Comparison of ENCODE assay signal across 11 mouse cellular contexts in genomic region chr9:110890026-110890783, GRCm38 (mm10). TPM values are rescaled to one million over a fixed set of nuclear protein-coding genes. Genes with fewer than 3 reads are reported as not detected.
DNase-seq lines count a peak whose midpoint lies in the region; ATAC-seq lines count a peak whose summit lies in the region.
"Had no signal": no experiment of that assay in that cellular context is flagged by ENCODE, and none has a peak within 500 bp of the region (broad histone marks: within the 10 kb centered on the region; RNA-seq: fewer than 3 reads in every experiment).

No protein-coding gene starts in this region.

- no peaks in the 10 kb centered on the region for H3K4me1 ChIP-seq in heart, embryonic 11.5 days (ENCODE audit: control insufficient read depth, insufficient read depth, low read length)
- H3K4me1 ChIP-seq in intestine, embryonic 15.5 days (replicated peaks), result peaks cover 18% of the 10 kb centered on the region; the same call in 1 of the 2 replicates
- H3K4me1 ChIP-seq in liver, embryonic 11.5 days (replicated peaks; ENCODE audit: control insufficient read depth, insufficient read depth, low read length), result peaks cover 22% of the 10 kb centered on the region
- H3K4me1 ChIP-seq: hindbrain, embryonic 15.5 days had no signal

- no peak overlapping the region for H3K4me3 ChIP-seq in heart, embryonic 11.5 days (ENCODE audit: low read depth, low read length)
- H3K4me3 ChIP-seq in intestine, embryonic 15.5 days (replicated peaks), result no peak overlapping the region
- 0 out of 2 replicates have a peak overlapping the region, but pooled peaks have one; percentile 15 for H3K4me3 ChIP-seq in liver, embryonic 11.5 days (ENCODE audit: low read depth, low read length)
- H3K4me3 ChIP-seq: hindbrain, embryonic 15.5 days had no signal

- 13% methylated on average over 21 of the region's 21 CpGs for WGBS in heart, embryonic 11.5 days (ENCODE audit: insufficient replicate concordance)
- 10% methylated on average over 21 of the region's 21 CpGs for WGBS in intestine, embryonic 15.5 days
- WGBS in liver, embryonic 11.5 days, result 12% methylated on average over 19 of the region's 21 CpGs

- H3K9ac ChIP-seq in heart, embryonic 11.5 days (ENCODE audit: low read depth, low read length), result no peak overlapping the region
- no peak overlapping the region for H3K9ac ChIP-seq in intestine, embryonic 15.5 days
- no peak overlapping the region for H3K9ac ChIP-seq in liver, embryonic 11.5 days (ENCODE audit: low read depth, low read length)
- H3K9ac ChIP-seq: hindbrain, embryonic 15.5 days had no signal

- H3K36me3 ChIP-seq in heart, embryonic 11.5 days (ENCODE audit: control insufficient read depth, insufficient read depth, low read length), result no peaks in the 10 kb centered on the region
- no peaks in the 10 kb centered on the region for H3K36me3 ChIP-seq in intestine, embryonic 15.5 days
- H3K36me3 ChIP-seq in liver, embryonic 11.5 days (ENCODE audit: control insufficient read depth, insufficient read depth, low read length), result no peaks in the 10 kb centered on the region
- H3K36me3 ChIP-seq: hindbrain, embryonic 15.5 days had no signal

- DNase-seq in heart, adult 8-10 months (ENCODE audit: low spot score), result no peak
- peak; percentile 46 for DNase-seq in ES-CJ7 (ENCODE audit: low read depth, low spot score)
- no peak for DNase-seq in liver, embryonic 11.5 days (ENCODE audit: low spot score)
- no peak for DNase-seq in right cerebral cortex, postnatal 36 days (ENCODE audit: low spot score in 2 of 2)
- DNase-seq in left cerebral cortex, postnatal 25 days (ENCODE audit: low spot score in 2 of 2), result no peak
- no peak for DNase-seq in adrenal gland, postnatal 25 days
- DNase-seq: cerebellum, adult 2 months had no signal

- ATAC-seq in heart, embryonic 11.5 days (replicated peaks; ENCODE audit: insufficient number of reproducible peaks, low FRiP score, low TSS enrichment), result no peak
- ATAC-seq in intestine, embryonic 15.5 days, result peak; percentile 88
- peak; percentile 27; the same call in 1 of the 2 replicates for ATAC-seq in liver, embryonic 11.5 days (replicated peaks; ENCODE audit: low FRiP score)

- no peak overlapping the region for H3K27ac ChIP-seq in heart, embryonic 11.5 days (ENCODE audit: low read depth, low read length)
- H3K27ac ChIP-seq in intestine, embryonic 15.5 days, result no peak overlapping the region; the same call in 1 of the 2 replicates
- peak overlapping the region; percentile 58 for H3K27ac ChIP-seq in liver, embryonic 11.5 days (ENCODE audit: low read depth, low read length)
- H3K27ac ChIP-seq: hindbrain, embryonic 15.5 days had no signal

- H3K9me3 ChIP-seq in heart, embryonic 11.5 days (replicated peaks; ENCODE audit: control insufficient read depth, low read length), result no peaks in the 10 kb centered on the region
- no peaks in the 10 kb centered on the region for H3K9me3 ChIP-seq in intestine, embryonic 15.5 days
- no peaks in the 10 kb centered on the region for H3K9me3 ChIP-seq in liver, embryonic 11.5 days (ENCODE audit: control insufficient read depth, low read length)
- H3K9me3 ChIP-seq: hindbrain, embryonic 15.5 days had no signal

- intact Hi-C loops in left cerebral cortex, postnatal 25 days (cut with DNase I), result no loop called here

- H3K27me3 ChIP-seq in heart, embryonic 11.5 days (ENCODE audit: control insufficient read depth, insufficient read depth, low read length), result peaks cover 9% of the 10 kb centered on the region
- no peaks in the 10 kb centered on the region for H3K27me3 ChIP-seq in intestine, embryonic 15.5 days (replicated peaks)
- H3K27me3 ChIP-seq in liver, embryonic 11.5 days (replicated peaks; ENCODE audit: control insufficient read depth, insufficient read depth, low read length), result no peaks in the 10 kb centered on the region
- H3K27me3 ChIP-seq: hindbrain, embryonic 15.5 days had no signal

- H3K4me2 ChIP-seq in heart, embryonic 11.5 days, result peak overlapping the region; percentile 9; the same call in 1 of the 2 replicates
- H3K4me2 ChIP-seq in intestine, embryonic 15.5 days (replicated peaks), result peak overlapping the region; percentile 46
- peak overlapping the region; percentile 50 for H3K4me2 ChIP-seq in liver, embryonic 11.5 days
- H3K4me2 ChIP-seq: hindbrain, embryonic 15.5 days had no signal

RNA-seq across cellular contexts. Expression of gene Tmie, which starts 10.3 kb away (rescaled TPM):
- polyA plus RNA-seq in heart, embryonic 11.5 days (2014; fragmentation: Nextera tagmentation; extraction: Ambion mirVana), result 0.07 TPM in 1 of 2 replicates, not detected in the other
- 1 to 10 TPM; 1.1 to 2.0 (median 1.6) TPM for total RNA-seq in heart, adult 8-10 months (2022)
- polyA plus RNA-seq in intestine, embryonic 15.5 days (2015; fragmentation: Nextera tagmentation; extraction: Ambion mirVana), result 2.1 and 2.5 TPM in 2 replicates
- 0.96 and 1.5 TPM in 2 replicates for polyA plus RNA-seq in liver, embryonic 11.5 days (2014; fragmentation: Nextera tagmentation; extraction: Ambion mirVana)
- total RNA-seq in left cerebral cortex, postnatal 25 days (2021), result 1 to 10 TPM; 2.7 to 4.1 TPM
- 2.0 and 2.3 TPM in 2 replicates for total RNA-seq in adrenal gland, postnatal 25 days (2021)

RNA-seq across cellular contexts. Expression of gene Als2cl, which starts 10.5 kb away (rescaled TPM):
- 0.64 and 1.7 TPM in 2 replicates for polyA plus RNA-seq in heart, embryonic 11.5 days (2014; fragmentation: Nextera tagmentation; extraction: Ambion mirVana)
- 10 to 100 TPM; 11.5 to 19.1 (median 14.7) TPM for total RNA-seq in heart, adult 8-10 months (2022)
- 6.1 and 6.5 TPM in 2 replicates for polyA plus RNA-seq in intestine, embryonic 15.5 days (2015; fragmentation: Nextera tagmentation; extraction: Ambion mirVana)
- 2.5 and 3.6 TPM in 2 replicates for polyA plus RNA-seq in liver, embryonic 11.5 days (2014; fragmentation: Nextera tagmentation; extraction: Ambion mirVana)
- total RNA-seq in left cerebral cortex, postnatal 25 days (2021), result 1 to 10 TPM; 8.2 to 10.0 TPM
- total RNA-seq in adrenal gland, postnatal 25 days (2021), result 19.7 and 22.1 TPM in 2 replicates

RNA-seq across cellular contexts. Expression of gene Fam240a, which starts 26.5 kb away (rescaled TPM):
- polyA plus RNA-seq in heart, embryonic 11.5 days (2014; fragmentation: Nextera tagmentation; extraction: Ambion mirVana), result not detected in 2 replicates
- not detected for total RNA-seq in heart, adult 8-10 months (2022)
- polyA plus RNA-seq in intestine, embryonic 15.5 days (2015; fragmentation: Nextera tagmentation; extraction: Ambion mirVana), result not detected in 2 replicates
- polyA plus RNA-seq in liver, embryonic 11.5 days (2014; fragmentation: Nextera tagmentation; extraction: Ambion mirVana), result not detected in 2 replicates
- total RNA-seq in left cerebral cortex, postnatal 25 days (2021), result not detected
- not detected in 2 replicates for total RNA-seq in adrenal gland, postnatal 25 days (2021)
- polyA plus RNA-seq: cerebellum, adult 2 months; hindbrain, embryonic 15.5 days; lung, embryonic 16.5 days had no signal

RNA-seq across cellular contexts. Expression of gene Prss50, which starts 32.4 kb away (rescaled TPM):
- polyA plus RNA-seq in heart, embryonic 11.5 days (2014; fragmentation: Nextera tagmentation; extraction: Ambion mirVana), result 0.23 and 1.6 TPM in 2 replicates
- total RNA-seq in heart, adult 8-10 months (2022), result not detected
- polyA plus RNA-seq in intestine, embryonic 15.5 days (2015; fragmentation: Nextera tagmentation; extraction: Ambion mirVana), result 0.19 and 0.59 TPM in 2 replicates
- 43.0 and 51.7 TPM in 2 replicates for polyA plus RNA-seq in liver, embryonic 11.5 days (2014; fragmentation: Nextera tagmentation; extraction: Ambion mirVana)
- under 1 TPM in 1 of 2 experiments, not detected in 1; 0.71 TPM for total RNA-seq in left cerebral cortex, postnatal 25 days (2021)
- total RNA-seq in adrenal gland, postnatal 25 days (2021), result not detected in 2 replicates
- polyA plus RNA-seq: lung, embryonic 16.5 days had no signal

RNA-seq across cellular contexts. Expression of gene Prss46, which starts 45.9 kb away (rescaled TPM):
- polyA plus RNA-seq in heart, embryonic 11.5 days (2014; fragmentation: Nextera tagmentation; extraction: Ambion mirVana), result not detected in 2 replicates
- total RNA-seq in heart, adult 8-10 months (2022), result not detected
- polyA plus RNA-seq in intestine, embryonic 15.5 days (2015; fragmentation: Nextera tagmentation; extraction: Ambion mirVana), result not detected in 2 replicates
- polyA plus RNA-seq in liver, embryonic 11.5 days (2014; fragmentation: Nextera tagmentation; extraction: Ambion mirVana), result not detected in 2 replicates
- total RNA-seq in left cerebral cortex, postnatal 25 days (2021), result not detected
- not detected in 2 replicates for total RNA-seq in adrenal gland, postnatal 25 days (2021)
- polyA plus RNA-seq: cerebellum, adult 2 months; hindbrain, embryonic 15.5 days; lung, embryonic 16.5 days had no signal
